Mouse (Mus musculus) liver, embryonic 12.5 days (tissue): ENCODE results near the gene Fzd7. TPM values are rescaled to one million over a fixed set of nuclear protein-coding genes. Genes with fewer than 3 reads are reported as not detected.
A peak's percentile ranks its signal among the peaks of the same experiment; 100 is the strongest.
"Not testable (repeated sequence)": the region's sequence is repeated elsewhere in the genome, so short reads cannot be mapped to it uniquely, and the experiment has no call there.

Experiments used
- ATAC-seq: fragments of 200-750 bp; cut with Nextera tagmentation; 2 replicates; pipeline ENCODE4 v1.8.0; 2017; ENCODE audit warnings: moderate number of reproducible peaks, mild to moderate bottlenecking, moderate library complexity
- H3K27ac ChIP-seq: fragments of 300-500 bp; sonication (generic); 2 replicates; pipeline ENCODE4 v1.5.1; 2016; ENCODE audit warnings: mild to moderate bottlenecking
- H3K27me3 ChIP-seq: fragments of 300-500 bp; sonication (generic); replicated peaks from 2 replicates; pipeline ENCODE4 v1.6.1; 2016; ENCODE audit warnings: mild to moderate bottlenecking, moderate library complexity
- H3K36me3 ChIP-seq: fragments of 300-500 bp; sonication (generic); 2 replicates; pipeline ENCODE4 v1.6.1; 2016; ENCODE audit warnings: mild to moderate bottlenecking, moderate library complexity
- H3K4me1 ChIP-seq: fragments of 300-500 bp; sonication (generic); 2 replicates; pipeline ENCODE4 v1.6.1; 2016
- H3K4me2 ChIP-seq: fragments of 300-500 bp; sonication (generic); 2 replicates; pipeline ENCODE4 v1.6.1; 2016; ENCODE audit warnings: mild to moderate bottlenecking, moderate library complexity
- H3K4me3 ChIP-seq: fragments of 300-500 bp; sonication (generic); 2 replicates; pipeline ENCODE4 v1.5.1; 2016; ENCODE audit warnings: mild to moderate bottlenecking, moderate library complexity
- H3K9ac ChIP-seq: fragments of 300-500 bp; sonication (generic); 2 replicates; pipeline ENCODE4 v1.6.1; 2016; ENCODE audit warnings: mild to moderate bottlenecking, moderate library complexity
- H3K9me3 ChIP-seq: fragments of 300-500 bp; sonication (generic); replicated peaks from 2 replicates; pipeline ENCODE4 v1.6.1; 2016; ENCODE audit warnings: mild to moderate bottlenecking, moderate library complexity
- WGBS: fragments of 180-500 bp; shearing (Covaris S2); methylation state at CpG from one replicate; pipeline ENCODE4 v1.1.7; 2016; ENCODE audit not compliant: insufficient replicate concordance; 5-methylcytosine and 5-hydroxymethylcytosine counted together
- polyA plus RNA-seq: library from polyadenylated mRNA; unstranded; fragments of >200 nt; fragmentation: Nextera tagmentation; extraction: Ambion mirVana; gene quantifications from 2 replicates; pipeline ENCODE4 v1.2.1, GENCODE M21; 2016

Gene Fzd7
- polyA plus RNA-seq: 5.3 and 5.4 TPM in 2 replicates

DNA sequence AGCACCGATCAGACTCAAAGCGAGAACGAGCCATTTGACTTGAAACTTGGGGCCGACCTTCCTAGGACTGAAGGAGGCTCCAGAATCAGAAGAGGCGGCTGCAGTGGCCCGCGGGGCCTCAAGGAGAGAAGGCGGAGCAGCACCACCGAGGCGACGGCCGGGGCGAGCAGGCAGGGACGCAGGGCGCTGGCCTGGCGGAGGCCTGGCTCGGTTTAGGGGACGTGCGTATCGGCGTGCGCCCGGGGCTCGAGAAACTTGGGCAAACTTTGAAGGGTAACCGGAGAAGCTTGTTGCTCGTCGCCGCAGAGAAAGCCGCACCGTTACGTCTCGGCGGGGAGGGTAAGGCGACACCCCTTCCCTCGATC lies at the start of gene Fzd7:
Gene Fzd7, plus strand, starts transcription at position 94 of the 365 bp plus-strand sequence.
- H3K27me3 ChIP-seq: peaks cover 30% of the 10 kb centered on the region
- WGBS: under 1% methylated on average over 35 of the region's 35 CpGs

DNA sequence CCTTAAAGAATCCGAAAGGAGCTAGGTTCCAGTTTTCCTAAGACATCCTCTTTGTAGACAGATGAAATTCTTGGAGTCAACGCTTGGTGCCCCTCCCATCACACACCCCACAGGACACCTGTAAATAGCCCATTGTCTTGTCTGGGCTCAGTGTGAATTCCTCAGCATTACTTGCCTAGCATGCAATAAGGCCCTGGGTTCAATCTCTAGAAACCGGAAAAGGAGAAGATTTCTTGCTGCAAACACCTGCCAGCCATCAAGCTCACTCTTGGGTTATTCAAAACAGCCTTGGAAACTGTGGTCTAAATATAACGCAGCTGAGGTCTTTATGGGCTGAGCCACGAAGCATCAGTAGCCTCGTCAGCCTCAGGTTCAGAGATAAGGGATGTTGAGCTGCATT lies 48.9 kb upstream of the Fzd7 start:
- Histone ChIP-seq H3K4me3 (no peak overlapping the region), H3K27me3 (no peaks in the 10 kb centered on the region), H3K9me3 (no peaks in the 10 kb centered on the region), H3K9ac (no peak overlapping the region), H3K27ac (no peak overlapping the region), H3K4me1 (0 out of 2 replicates have a peak, but pooled peaks cover 2% of the 10 kb centered on the region), H3K36me3 (no peaks in the 10 kb centered on the region), H3K4me2 (no peak overlapping the region)
- 53% methylated on average over 6 of the region's 6 CpGs for WGBS
- no peak for ATAC-seq

More for the DNA sequence above, at the start of gene Fzd7:
- H3K9me3 ChIP-seq: no peaks in the 10 kb centered on the region
- H3K36me3 ChIP-seq: peaks cover 15% of the 10 kb centered on the region
- peak within 1 kb of the TSS; percentile 81 for H3K9ac ChIP-seq
- peak; percentile 57 for ATAC-seq
- H3K4me2 ChIP-seq: peak within 1 kb of the TSS; percentile 99
- peak within 1 kb of the TSS; percentile 87 for H3K27ac ChIP-seq
- peaks cover 60% of the 10 kb centered on the region for H3K4me1 ChIP-seq
- H3K4me3 ChIP-seq: peak within 1 kb of the TSS; percentile 70

DNA sequence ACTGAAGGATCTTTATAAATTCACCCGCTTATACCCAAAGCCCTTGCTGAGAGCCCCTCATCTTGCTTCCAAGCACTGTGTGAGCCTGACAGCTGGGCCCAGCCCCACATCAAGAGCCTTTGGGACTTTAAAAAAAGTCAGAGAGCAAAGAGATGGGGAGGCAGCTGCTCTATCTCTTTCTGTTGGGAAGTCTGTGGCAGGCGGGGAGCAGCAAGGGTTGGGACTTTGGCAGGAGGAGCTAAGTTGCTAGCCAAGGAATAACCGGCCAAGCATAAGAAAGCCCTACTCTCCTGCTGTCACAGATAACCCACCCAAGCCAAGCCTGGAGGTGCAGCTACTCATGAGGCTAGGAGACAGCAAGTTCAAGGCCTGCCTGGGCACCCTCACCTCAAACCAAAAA lies 48.2 kb upstream of the Fzd7 start:
- 0 out of 2 replicates have a peak, but pooled peaks cover 5% of the 10 kb centered on the region for H3K4me1 ChIP-seq
- 68% methylated on average over 3 of the region's 3 CpGs for WGBS
- no peak overlapping the region for H3K9ac ChIP-seq
- H3K9me3 ChIP-seq: no peaks in the 10 kb centered on the region
- H3K27ac ChIP-seq: no peak overlapping the region
- no peaks in the 10 kb centered on the region for H3K36me3 ChIP-seq
- no peak for ATAC-seq
- no peak overlapping the region for H3K4me3 ChIP-seq
- no peak overlapping the region for H3K4me2 ChIP-seq
- no peaks in the 10 kb centered on the region for H3K27me3 ChIP-seq

DNA sequence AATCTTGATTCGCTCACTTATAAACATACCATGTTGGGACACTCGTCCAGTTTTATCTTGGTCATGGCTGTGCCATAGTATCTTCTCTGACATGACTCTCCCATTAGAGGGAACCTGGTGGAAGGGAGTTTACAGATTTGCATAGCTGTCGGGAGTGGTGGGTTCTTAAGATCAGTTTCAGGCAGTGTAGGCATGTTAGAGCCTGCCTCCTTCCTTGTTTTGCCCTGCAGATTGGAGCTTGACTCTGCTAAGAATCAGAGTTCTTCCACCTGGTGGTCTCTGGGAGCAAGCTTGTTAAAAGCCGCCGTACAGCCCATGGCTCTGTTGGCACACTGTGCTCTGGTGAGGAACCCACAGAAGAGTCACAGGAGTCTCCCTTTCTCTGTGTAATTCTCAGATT lies 47.0 kb upstream of the Fzd7 start:
- ATAC-seq: no peak
- H3K36me3 ChIP-seq: no peaks in the 10 kb centered on the region
- no peaks in the 10 kb centered on the region for H3K9me3 ChIP-seq
- no peak overlapping the region for H3K4me3 ChIP-seq
- no peak overlapping the region for H3K9ac ChIP-seq
- no peak overlapping the region for H3K4me2 ChIP-seq
- H3K27me3 ChIP-seq: no peaks in the 10 kb centered on the region
- 68% methylated on average over 5 of the region's 5 CpGs for WGBS
- 0 out of 2 replicates have a peak, but pooled peaks cover 5% of the 10 kb centered on the region for H3K4me1 ChIP-seq
- no peak overlapping the region for H3K27ac ChIP-seq

DNA sequence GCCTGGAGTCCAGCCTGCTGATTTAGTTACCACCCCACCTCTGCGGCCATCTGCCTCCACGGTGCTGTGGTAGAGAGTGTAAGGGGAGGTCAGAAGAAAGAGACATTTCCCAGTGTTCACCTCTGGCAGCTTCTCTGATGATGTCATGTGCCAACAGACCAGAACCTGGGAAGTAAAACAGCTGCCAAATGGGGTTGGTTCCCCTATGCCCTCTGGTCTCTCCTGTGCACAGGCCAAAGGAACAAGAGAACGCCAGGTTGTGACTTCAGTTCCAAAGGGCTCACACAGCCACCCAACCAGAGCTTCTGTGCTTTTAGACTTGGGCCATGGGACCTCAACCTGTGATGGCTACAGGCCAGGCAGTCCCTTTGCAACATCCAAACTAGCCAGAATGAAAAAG lies 45.9 kb upstream of the Fzd7 start:
- no peaks in the 10 kb centered on the region for H3K27me3 ChIP-seq
- H3K4me2 ChIP-seq: no peak overlapping the region
- 77% methylated on average over 3 of the region's 3 CpGs for WGBS
- no peak overlapping the region for H3K4me3 ChIP-seq
- no peak overlapping the region for H3K27ac ChIP-seq
- 0 out of 2 replicates have a peak, but pooled peaks cover 5% of the 10 kb centered on the region for H3K4me1 ChIP-seq
- no peaks in the 10 kb centered on the region for H3K36me3 ChIP-seq
- no peak for ATAC-seq
- no peaks in the 10 kb centered on the region for H3K9me3 ChIP-seq
- no peak overlapping the region for H3K9ac ChIP-seq

DNA sequence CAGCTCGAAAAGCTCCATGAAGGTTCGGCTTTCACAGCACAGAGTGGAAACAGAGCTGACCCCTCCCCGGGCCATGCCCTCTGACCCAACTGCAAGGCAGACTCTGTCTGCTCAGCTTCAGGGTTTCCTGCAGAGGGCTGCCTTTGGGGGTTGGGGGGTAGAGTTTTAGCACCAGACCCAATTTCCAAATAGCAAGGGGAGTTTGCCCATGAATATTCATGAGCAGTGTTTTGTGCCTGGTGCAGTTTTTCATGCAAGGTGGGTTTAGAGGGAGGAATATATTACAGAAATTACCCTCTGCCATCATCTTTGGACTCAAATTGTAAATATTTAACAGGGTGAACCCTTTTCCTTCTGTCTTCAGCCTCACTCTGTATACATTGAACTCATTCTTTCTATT lies 44.3 kb upstream of the Fzd7 start:
- Histone ChIP-seq H3K27ac (peak overlapping the region; percentile 52), H3K4me3 (no peak overlapping the region), H3K9me3 (no peaks in the 10 kb centered on the region), H3K9ac (no peak overlapping the region), H3K4me1 (0 out of 2 replicates have a peak, but pooled peaks cover 5% of the 10 kb centered on the region), H3K36me3 (no peaks in the 10 kb centered on the region), H3K27me3 (no peaks in the 10 kb centered on the region), H3K4me2 (no peak overlapping the region)
- peak; percentile 68 for ATAC-seq
- WGBS: 59% methylated on average over 3 of the region's 3 CpGs

DNA sequence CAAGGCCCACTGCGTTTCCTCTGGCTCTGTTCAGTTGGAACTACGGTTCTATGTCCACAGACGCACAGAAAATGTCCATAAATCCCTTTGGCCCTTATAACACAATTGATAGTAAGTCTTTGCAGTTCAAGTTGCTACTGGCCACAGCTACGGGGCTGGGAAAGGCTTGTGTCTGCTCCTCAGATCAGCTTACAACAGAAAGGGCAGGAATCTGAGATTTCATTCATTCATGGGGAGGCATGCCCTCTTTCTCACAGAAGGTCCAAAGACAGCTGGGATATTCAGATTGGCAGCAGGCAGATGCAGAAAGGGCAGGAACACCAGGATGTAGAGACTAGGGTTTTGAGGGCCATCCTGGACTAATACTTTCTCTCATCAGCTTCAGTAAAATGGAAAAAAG lies 43.9 kb upstream of the Fzd7 start:
- Histone ChIP-seq H3K4me2 (no peak overlapping the region), H3K27ac (peak overlapping the region; percentile 52), H3K9me3 (no peaks in the 10 kb centered on the region), H3K27me3 (no peaks in the 10 kb centered on the region), H3K4me3 (no peak overlapping the region), H3K4me1 (0 out of 2 replicates have a peak, but pooled peaks cover 5% of the 10 kb centered on the region), H3K9ac (no peak overlapping the region), H3K36me3 (no peaks in the 10 kb centered on the region)
- no peak for ATAC-seq
- WGBS: 58% methylated on average over 4 of the region's 4 CpGs

DNA sequence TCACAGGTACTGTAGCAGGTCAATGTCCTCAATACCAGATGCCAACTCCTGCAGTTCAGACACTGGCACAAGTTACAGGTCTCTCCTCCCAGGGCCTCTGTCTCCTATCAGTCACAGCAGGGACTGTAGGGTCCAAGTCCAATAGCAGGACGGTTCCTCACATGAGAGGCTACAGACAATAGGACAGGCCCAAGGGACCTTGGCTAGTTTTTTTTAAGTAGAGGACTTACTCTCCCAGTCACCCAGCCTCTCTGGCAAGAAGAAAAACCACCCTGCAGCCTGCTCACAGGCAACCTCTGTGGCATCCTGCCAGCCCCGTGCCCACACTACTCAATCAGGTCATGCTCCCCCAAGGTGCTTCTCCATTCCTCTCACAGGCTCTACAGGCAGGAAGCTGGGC lies 43.0 kb upstream of the Fzd7 start:
- 0 out of 2 replicates have a peak, but pooled peaks cover 5% of the 10 kb centered on the region for H3K4me1 ChIP-seq
- no peak overlapping the region for H3K9ac ChIP-seq
- H3K4me2 ChIP-seq: no peak overlapping the region
- WGBS: 76% methylated on average over 2 of the region's 2 CpGs
- no peak; the same call in 1 of the 2 replicates for ATAC-seq
- no peak overlapping the region for H3K27ac ChIP-seq
- no peak overlapping the region for H3K4me3 ChIP-seq
- no peaks in the 10 kb centered on the region for H3K36me3 ChIP-seq
- no peaks in the 10 kb centered on the region for H3K9me3 ChIP-seq
- no peaks in the 10 kb centered on the region for H3K27me3 ChIP-seq

DNA sequence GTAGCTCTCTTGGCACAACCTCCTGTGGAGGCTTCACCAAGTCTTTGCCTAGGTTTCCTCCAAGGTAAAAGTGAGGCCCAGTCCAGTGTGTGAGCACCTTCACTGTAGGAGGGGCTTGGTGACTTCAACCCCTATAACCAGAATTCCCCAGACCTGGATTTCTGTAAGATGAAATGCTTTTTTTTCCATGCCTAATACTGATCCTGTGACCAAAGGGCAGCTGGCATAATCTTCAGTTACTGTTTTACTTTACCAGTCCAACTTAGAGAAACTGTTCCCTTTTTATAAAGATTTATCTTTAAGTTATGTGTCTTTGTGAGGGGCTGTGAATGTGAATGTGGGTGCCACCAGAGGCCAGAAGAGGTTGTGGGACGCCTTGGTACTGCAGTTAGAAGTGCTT lies 42.3 kb upstream of the Fzd7 start:
- no peak for ATAC-seq
- 42% methylated on average over 1 of the region's 1 CpGs for WGBS
- no peak overlapping the region for H3K4me2 ChIP-seq
- no peaks in the 10 kb centered on the region for H3K36me3 ChIP-seq
- H3K4me3 ChIP-seq: no peak overlapping the region
- H3K9me3 ChIP-seq: no peaks in the 10 kb centered on the region
- H3K4me1 ChIP-seq: 0 out of 2 replicates have a peak, but pooled peaks cover 5% of the 10 kb centered on the region
- no peaks in the 10 kb centered on the region for H3K27me3 ChIP-seq
- no peak overlapping the region for H3K9ac ChIP-seq
- no peak overlapping the region for H3K27ac ChIP-seq

DNA sequence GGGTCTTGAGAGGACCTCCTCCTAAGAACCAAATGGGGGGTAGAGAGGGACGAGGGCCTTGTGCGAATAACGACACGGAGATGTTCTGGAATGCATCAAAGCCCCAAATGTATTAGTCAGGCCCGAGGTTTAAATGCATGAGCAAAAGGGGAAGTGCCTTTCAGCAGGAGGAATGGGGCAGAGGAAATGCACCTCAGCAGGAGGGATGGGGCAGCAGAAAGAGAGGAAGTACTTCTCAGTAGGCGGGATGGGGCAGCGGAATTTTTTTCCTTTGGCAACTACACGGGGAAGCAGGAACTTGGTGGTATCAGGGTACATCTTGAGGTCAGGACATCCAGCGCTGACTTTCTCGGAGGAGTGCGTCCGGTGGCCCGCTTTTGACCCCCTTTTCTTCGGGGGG lies 39.5 kb upstream of the Fzd7 start:
- H3K27me3 ChIP-seq, H3K4me2 ChIP-seq, H3K27ac ChIP-seq, H3K36me3 ChIP-seq, H3K4me3 ChIP-seq, ATAC-seq, H3K9ac ChIP-seq, H3K9me3 ChIP-seq, H3K4me1 ChIP-seq: not testable (repeated sequence)
- 80% methylated on average over 14 of the region's 14 CpGs for WGBS

DNA sequence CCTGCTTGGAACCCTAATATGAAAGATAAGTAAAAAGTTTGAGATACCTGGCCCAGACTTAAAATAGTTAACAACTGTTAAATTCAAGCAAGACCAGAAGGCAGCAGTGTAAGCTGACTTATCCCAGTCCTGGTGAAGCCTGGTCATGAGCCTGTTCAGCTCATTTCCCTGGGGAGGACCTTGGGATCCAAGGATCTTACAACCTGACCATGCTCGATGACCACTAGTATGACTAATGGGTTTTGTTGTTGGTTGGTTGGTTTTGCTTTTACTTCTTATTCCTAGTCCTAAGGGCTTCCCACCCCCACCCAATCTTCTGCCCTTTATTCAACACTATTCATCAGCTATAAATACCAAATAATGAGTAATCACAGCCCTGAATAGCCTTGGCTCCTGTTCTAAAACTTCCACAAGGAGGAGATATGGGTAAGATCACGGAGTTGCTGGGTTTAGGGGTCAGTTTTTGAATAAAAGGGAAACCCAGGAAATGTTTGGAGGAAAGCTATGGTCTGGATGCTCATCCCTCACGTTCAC lies 38.0 kb upstream of the Fzd7 start:
- WGBS: 59% methylated on average over 3 of the region's 3 CpGs
- H3K27ac ChIP-seq: no peak overlapping the region
- no peaks in the 10 kb centered on the region for H3K9me3 ChIP-seq
- no peaks in the 10 kb centered on the region for H3K4me1 ChIP-seq
- no peak overlapping the region for H3K4me2 ChIP-seq
- H3K9ac ChIP-seq: no peak overlapping the region
- no peak for ATAC-seq
- no peak overlapping the region for H3K4me3 ChIP-seq
- H3K27me3 ChIP-seq: no peaks in the 10 kb centered on the region
- no peaks in the 10 kb centered on the region for H3K36me3 ChIP-seq

DNA sequence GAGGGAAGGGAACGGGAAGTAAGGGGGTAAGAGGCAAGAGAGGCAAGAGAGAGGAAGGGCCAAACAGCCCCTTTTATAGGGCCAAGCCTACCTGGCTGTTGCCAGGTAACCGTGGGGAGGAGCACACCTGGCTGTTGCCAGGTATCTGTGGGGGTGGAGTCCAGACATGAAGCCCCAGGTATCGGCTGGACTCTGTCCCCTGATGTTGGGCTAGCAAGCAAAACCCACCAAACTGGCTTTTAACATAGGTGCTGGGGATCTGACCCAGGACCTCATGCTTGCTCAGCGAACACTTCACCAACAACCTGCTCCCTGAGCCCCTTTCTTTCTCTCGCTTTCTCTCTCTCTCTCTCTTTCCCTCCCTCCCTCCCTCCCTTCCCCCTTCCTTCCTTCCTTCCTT lies 37.0 kb upstream of the Fzd7 start:
- Histone ChIP-seq H3K9ac (no peak overlapping the region), H3K36me3 (no peaks in the 10 kb centered on the region), H3K27me3 (no peaks in the 10 kb centered on the region), H3K4me1 (no peaks in the 10 kb centered on the region), H3K27ac (no peak overlapping the region), H3K4me3 (no peak overlapping the region), H3K9me3 (no peaks in the 10 kb centered on the region), H3K4me2 (no peak overlapping the region)
- ATAC-seq: no peak
- 74% methylated on average over 5 of the region's 5 CpGs for WGBS
